Mouse (Mus musculus): ENCODE measurements at regions not wholly inside any gene's neighbourhood (a gene's known extent, or its start where the extent isn't known, plus 50 kb on each side); places are given as distances from the start of the nearest gene placed in this dataset.

DNA sequence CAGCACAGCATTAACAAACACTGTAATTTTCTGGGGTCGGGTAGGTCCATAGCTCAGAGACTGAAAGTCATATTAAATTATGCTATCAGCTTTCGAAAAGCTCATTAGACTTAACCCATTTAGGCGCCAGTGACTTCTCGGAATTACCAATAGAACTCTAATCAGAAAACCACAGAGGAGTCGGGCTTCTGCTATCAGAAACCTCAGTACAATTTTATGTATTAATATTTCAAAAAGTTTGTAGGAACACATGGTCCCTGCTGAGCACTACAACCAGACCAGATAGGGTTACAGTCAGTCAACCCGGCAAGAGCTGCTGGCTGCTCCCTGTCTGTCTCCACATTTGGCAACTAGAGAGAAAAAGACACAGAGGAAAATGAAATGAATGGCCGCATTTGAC is 647.3 kb upstream of the Pabpc4l start:
- H3K4me1 ChIP-seq (ENCODE audit: control insufficient read depth, insufficient read depth, low read length) = no peaks in the 10 kb centered on the region
- H3K4me3 ChIP-seq (ENCODE audit: insufficient read depth, low read length) = no peak overlapping the region
- TF ChIP-seq POLR2A (IDR thresholded peaks at IDR 0.05; ENCODE audit: extremely low read depth, insufficient read depth, low read length) = no peak
- TF ChIP-seq CTCF (IDR thresholded peaks at IDR 0.05; ENCODE audit: extremely low read depth, insufficient read depth, low read length) = no peak
- no peak overlapping the region for H3K27ac ChIP-seq (ENCODE audit: insufficient read depth, low read length)

DNA sequence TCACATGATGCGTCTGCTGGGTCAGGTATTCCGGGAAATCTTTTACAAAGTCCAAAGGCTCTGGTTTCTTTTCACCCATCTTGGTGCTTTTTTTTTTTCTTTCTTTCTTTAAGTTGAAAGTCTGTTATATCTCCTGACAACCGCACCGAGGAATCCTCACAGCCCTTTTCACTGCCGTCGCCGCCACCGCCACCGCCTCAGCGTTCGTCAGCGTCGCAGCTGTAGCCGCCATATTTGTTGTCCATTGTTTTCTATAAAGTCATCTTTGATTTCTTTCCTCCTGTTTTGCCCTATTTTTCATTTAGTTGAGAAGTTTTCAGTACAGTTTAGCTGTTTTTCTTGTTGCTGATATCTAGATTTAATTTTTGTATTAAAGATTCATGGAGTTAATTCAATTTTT is 603.5 kb upstream of the Pabpc4l start:
- TF ChIP-seq CTCF (IDR thresholded peaks at IDR 0.05; ENCODE audit: extremely low read depth, insufficient read depth, low read length) (no peak), POLR2A (IDR thresholded peaks at IDR 0.05; ENCODE audit: extremely low read depth, insufficient read depth, low read length) (no peak)
- Histone ChIP-seq H3K27ac (ENCODE audit: insufficient read depth, low read length) (no peak overlapping the region), H3K4me3 (ENCODE audit: insufficient read depth, low read length) (no peak overlapping the region), H3K4me1 (ENCODE audit: control insufficient read depth, insufficient read depth, low read length) (no peaks in the 10 kb centered on the region)

DNA sequence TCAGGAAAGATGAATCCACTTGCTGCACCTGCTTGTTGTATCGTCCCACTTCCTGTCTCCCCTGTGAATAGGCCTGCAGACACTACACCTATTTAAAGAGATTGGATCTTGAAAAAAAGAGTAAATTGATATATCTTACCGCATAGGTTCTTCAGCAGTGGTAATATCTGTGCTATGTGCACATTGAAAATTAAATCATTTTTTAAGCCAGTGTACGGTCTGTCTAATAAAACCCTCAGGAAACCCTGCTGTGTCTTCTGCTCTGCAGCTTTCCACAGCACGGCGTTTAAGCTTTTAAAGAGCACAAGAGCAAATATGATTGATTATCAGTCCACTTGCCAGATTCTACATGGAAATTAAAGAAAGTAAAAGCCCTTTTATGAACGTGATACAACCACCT is 577.7 kb upstream of the Pabpc4l start:
- Histone ChIP-seq H3K4me1 (ENCODE audit: control insufficient read depth, insufficient read depth, low read length) (no peaks in the 10 kb centered on the region), H3K4me3 (ENCODE audit: insufficient read depth, low read length) (no peak overlapping the region), H3K27ac (ENCODE audit: insufficient read depth, low read length) (no peak overlapping the region)
- TF ChIP-seq POLR2A (IDR thresholded peaks at IDR 0.05; ENCODE audit: extremely low read depth, insufficient read depth, low read length) (no peak), CTCF (IDR thresholded peaks at IDR 0.05; ENCODE audit: extremely low read depth, insufficient read depth, low read length) (no peak)

DNA sequence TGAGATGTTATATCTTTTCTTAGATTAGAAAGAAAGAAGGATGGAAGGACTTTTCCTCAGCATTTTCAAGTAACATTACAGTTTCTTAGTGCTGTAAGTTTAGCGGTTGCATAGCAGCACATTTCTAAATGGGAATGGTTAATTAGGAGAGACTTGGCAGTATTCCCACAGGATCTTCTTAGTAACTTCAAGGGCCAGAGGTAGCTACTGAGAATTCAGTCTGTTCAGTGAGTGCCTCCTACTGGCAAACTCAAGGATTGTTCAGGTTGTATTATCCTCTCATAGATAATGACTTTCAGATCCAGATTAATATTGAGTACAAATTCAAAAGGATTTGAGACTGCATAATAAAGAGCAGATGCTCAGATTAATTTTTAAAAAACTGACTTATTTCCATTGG is 571.3 kb upstream of the Pabpc4l start:
- no peak for TF ChIP-seq POLR2A (IDR thresholded peaks at IDR 0.05; ENCODE audit: extremely low read depth, insufficient read depth, low read length)
- no peak for TF ChIP-seq CTCF (IDR thresholded peaks at IDR 0.05; ENCODE audit: extremely low read depth, insufficient read depth, low read length)
- H3K4me1 ChIP-seq (ENCODE audit: control insufficient read depth, insufficient read depth, low read length) = no peaks in the 10 kb centered on the region
- no peak overlapping the region for H3K27ac ChIP-seq (ENCODE audit: insufficient read depth, low read length)
- no peak overlapping the region for H3K4me3 ChIP-seq (ENCODE audit: insufficient read depth, low read length)

DNA sequence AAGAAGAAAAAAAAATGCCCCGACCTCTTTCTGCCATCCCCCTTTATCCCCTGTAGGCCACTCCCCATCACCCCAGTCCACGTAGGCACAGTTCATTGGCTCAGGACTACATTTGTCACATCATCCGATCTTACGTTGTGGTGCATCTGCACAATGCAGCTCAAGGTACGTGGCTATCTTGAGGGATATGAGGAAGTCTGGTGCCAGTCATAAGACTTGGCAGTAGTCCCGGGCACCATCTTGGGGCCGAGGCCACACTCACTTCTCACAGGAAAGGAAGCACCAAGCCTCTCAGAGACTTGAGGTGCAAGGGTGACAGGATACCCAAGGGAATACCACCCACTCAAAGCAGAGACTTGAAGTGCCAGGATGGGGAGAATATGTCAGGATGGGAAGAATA is 570.5 kb upstream of the Pabpc4l start:
- H3K4me1 ChIP-seq (ENCODE audit: control insufficient read depth, insufficient read depth, low read length) = no peaks in the 10 kb centered on the region
- H3K27ac ChIP-seq (ENCODE audit: insufficient read depth, low read length) = no peak overlapping the region
- H3K4me3 ChIP-seq (ENCODE audit: insufficient read depth, low read length) = no peak overlapping the region
- TF ChIP-seq POLR2A (IDR thresholded peaks at IDR 0.05; ENCODE audit: extremely low read depth, insufficient read depth, low read length) (no peak), CTCF (IDR thresholded peaks at IDR 0.05; ENCODE audit: extremely low read depth, insufficient read depth, low read length) (no peak)

DNA sequence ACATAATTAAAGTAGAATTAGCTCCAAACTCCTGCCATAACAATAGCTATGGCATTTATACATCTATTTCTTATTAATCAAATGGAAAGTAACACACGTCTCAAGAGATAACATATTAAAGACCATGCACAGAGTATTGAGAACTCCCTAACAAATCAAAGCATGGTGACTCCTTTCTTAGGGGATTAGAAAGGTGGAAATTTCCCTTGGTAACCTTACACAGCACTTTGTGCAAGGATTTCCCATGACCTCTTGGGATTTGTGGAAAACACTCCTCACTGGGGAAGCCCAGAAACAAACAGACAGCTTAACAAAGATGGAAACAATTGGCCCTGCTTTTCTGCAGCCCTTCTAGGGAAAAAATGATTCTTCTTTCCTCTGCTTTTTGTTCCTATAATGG is 562.4 kb upstream of the Pabpc4l start:
- TF ChIP-seq POLR2A (IDR thresholded peaks at IDR 0.05; ENCODE audit: extremely low read depth, insufficient read depth, low read length) (no peak), CTCF (IDR thresholded peaks at IDR 0.05; ENCODE audit: extremely low read depth, insufficient read depth, low read length) (no peak)
- Histone ChIP-seq H3K27ac (ENCODE audit: insufficient read depth, low read length) (no peak overlapping the region), H3K4me3 (ENCODE audit: insufficient read depth, low read length) (no peak overlapping the region), H3K4me1 (ENCODE audit: control insufficient read depth, insufficient read depth, low read length) (no peaks in the 10 kb centered on the region)

DNA sequence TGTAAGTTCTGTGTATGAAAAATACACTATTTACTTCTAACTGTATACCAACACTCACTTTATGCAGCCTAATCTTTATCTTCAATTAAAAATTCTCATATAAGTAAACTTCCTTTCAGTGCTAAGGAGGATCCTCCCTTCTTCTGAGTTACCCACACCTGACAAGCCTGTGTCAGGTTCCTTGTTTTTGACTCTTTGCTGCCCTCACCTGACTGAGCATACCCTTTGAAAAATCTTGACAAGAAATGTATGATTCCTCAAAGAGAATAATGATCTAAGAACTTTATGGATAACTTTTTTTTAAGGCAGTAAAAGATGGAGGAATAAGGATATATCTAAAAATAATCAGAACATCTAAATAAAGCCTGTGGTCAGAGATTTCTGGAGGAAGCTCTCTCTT is 550.9 kb upstream of the Pabpc4l start:
- peak; percentile 25; the same call in 1 of the 2 replicates for TF ChIP-seq CTCF (IDR thresholded peaks at IDR 0.05; ENCODE audit: extremely low read depth, insufficient read depth, low read length)
- TF ChIP-seq POLR2A (IDR thresholded peaks at IDR 0.05; ENCODE audit: extremely low read depth, insufficient read depth, low read length) = no peak
- no peaks in the 10 kb centered on the region for H3K4me1 ChIP-seq (ENCODE audit: control insufficient read depth, insufficient read depth, low read length)
- no peak overlapping the region for H3K4me3 ChIP-seq (ENCODE audit: insufficient read depth, low read length)
- no peak overlapping the region for H3K27ac ChIP-seq (ENCODE audit: insufficient read depth, low read length)

DNA sequence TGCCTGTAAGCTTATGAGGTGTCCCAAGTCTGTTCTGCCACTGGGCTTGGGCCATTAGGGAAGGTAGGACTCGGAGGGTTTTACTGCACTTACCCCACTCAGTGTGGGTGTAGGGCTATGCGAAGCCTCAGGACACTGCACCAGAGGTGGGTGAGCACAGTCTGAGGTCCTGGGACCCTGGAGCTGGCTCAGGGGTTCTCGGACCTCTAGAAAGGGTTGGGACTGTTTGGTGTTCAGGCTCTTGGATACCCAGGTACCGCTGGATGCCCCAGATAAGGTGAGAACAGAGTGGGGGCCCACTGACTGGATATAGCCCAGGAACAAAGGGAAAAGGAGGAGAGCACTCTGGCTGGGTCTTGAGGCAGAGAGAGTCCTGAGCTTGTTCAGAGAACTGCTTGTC is 522.7 kb upstream of the Pabpc4l start:
- no peaks in the 10 kb centered on the region for H3K4me1 ChIP-seq (ENCODE audit: control insufficient read depth, insufficient read depth, low read length)
- H3K27ac ChIP-seq (ENCODE audit: insufficient read depth, low read length) = no peak overlapping the region
- TF ChIP-seq POLR2A (IDR thresholded peaks at IDR 0.05; ENCODE audit: extremely low read depth, insufficient read depth, low read length) (no peak), CTCF (IDR thresholded peaks at IDR 0.05; ENCODE audit: extremely low read depth, insufficient read depth, low read length) (no peak)
- no peak overlapping the region for H3K4me3 ChIP-seq (ENCODE audit: insufficient read depth, low read length)

DNA sequence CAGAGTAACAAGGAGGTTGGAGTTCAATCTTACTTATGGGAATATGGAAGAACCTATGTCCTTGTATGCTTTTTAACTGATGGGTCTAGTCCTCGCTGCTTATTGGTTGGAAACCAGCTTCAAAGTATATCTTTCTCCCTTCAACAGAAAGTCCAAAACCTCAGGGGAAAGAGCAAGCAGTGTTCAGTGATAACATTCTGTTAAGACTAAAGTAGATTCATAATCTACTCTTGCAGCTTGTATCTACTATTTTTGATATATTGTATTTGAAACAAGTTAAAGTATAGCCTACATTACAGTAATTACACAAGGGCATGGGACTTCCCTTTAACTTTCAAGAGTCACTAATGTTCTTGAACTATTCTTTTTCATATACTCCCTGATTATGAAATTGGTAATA is 522.0 kb upstream of the Pabpc4l start:
- TF ChIP-seq CTCF (IDR thresholded peaks at IDR 0.05; ENCODE audit: extremely low read depth, insufficient read depth, low read length) (no peak), POLR2A (IDR thresholded peaks at IDR 0.05; ENCODE audit: extremely low read depth, insufficient read depth, low read length) (no peak)

DNA sequence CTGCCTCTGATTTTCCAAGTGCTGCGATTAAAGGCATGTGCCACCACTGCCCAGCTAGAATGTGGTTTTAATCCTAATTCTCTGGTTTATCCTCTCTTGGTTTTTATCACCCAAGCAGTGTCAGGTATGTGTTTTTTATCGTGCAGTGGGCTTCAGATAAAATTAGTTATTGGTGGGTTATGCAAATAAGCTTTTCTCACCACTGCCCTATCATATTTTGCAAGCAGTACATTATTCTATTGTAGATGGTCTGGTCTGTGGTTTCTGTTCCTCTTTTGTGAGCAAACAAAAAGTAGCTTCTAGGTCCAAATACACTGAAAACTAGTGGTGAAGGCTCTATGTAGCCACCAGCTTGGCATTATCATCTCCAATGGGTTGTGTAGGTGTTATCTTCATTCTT is 503.4 kb upstream of the Pabpc4l start:
- Histone ChIP-seq H3K4me3 (ENCODE audit: insufficient read depth, low read length) (no peak overlapping the region), H3K27ac (ENCODE audit: insufficient read depth, low read length) (no peak overlapping the region), H3K4me1 (ENCODE audit: control insufficient read depth, insufficient read depth, low read length) (no peaks in the 10 kb centered on the region)
- no peak for TF ChIP-seq POLR2A (IDR thresholded peaks at IDR 0.05; ENCODE audit: extremely low read depth, insufficient read depth, low read length)
- no peak for TF ChIP-seq CTCF (IDR thresholded peaks at IDR 0.05; ENCODE audit: extremely low read depth, insufficient read depth, low read length)

More for the DNA sequence above, 522.0 kb upstream of the Pabpc4l start:
- no peaks in the 10 kb centered on the region for H3K4me1 ChIP-seq (ENCODE audit: control insufficient read depth, insufficient read depth, low read length)
- H3K4me3 ChIP-seq (ENCODE audit: insufficient read depth, low read length) = no peak overlapping the region
- H3K27ac ChIP-seq (ENCODE audit: insufficient read depth, low read length) = no peak overlapping the region

DNA sequence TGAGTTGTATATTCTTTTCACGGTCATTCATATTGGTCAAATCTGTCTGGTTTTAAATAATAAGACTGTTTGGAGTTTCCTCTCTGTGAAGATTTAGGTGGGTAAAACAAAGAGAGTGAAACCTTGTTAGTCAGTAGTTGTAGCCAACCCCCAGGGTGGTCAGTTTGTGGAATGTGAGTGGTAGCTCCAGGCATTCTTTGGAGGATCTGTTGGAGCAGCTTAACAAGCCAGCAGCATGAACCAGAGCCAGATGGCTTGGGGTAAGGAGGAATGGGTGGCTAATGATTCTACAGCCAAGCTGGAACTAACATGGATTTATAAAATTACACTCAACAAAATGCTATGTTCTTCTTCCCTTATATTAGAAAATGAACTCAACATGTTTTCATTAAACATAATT is 489.7 kb upstream of the Pabpc4l start:
- Histone ChIP-seq H3K27ac (ENCODE audit: insufficient read depth, low read length) (no peak overlapping the region), H3K4me3 (ENCODE audit: insufficient read depth, low read length) (no peak overlapping the region), H3K4me1 (ENCODE audit: control insufficient read depth, insufficient read depth, low read length) (no peaks in the 10 kb centered on the region)
- no peak for TF ChIP-seq POLR2A (IDR thresholded peaks at IDR 0.05; ENCODE audit: extremely low read depth, insufficient read depth, low read length)
- no peak for TF ChIP-seq CTCF (IDR thresholded peaks at IDR 0.05; ENCODE audit: extremely low read depth, insufficient read depth, low read length)

All from cortical plate, adult 2 months (tissue).